Mouse (Mus musculus) kidney, adult 8-10 months (tissue): ENCODE data around the gene Slc23a2.
A peak's percentile ranks its signal among the peaks of the same experiment; 100 is the strongest.

ENCODE experiments used
- DNase-seq, 2 experiments: peaks; one replicate each; pipeline ENCODE4 v3.0.0; 2022

The Slc23a2 gene

DNA sequence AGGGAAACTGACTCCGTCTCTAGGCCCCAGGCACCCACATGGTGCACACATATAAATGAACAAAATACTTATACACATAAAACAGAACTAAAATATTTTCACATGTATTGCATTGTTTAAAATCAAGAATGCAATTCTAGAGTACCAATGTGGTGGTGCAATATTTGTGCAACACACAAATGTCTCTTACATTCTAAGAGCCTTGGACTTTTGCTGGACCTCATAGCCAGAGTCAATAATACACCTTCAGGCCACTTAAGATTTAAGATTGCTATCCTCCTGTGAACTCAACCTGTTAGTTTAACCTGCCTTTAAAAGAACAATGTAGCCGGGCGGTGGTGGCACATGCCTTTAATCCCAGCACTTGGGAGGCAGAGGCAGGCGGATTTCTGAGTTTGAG lies 98.2 kb downstream of the Slc23a2 start:
- DNase-seq = no peak

DNA sequence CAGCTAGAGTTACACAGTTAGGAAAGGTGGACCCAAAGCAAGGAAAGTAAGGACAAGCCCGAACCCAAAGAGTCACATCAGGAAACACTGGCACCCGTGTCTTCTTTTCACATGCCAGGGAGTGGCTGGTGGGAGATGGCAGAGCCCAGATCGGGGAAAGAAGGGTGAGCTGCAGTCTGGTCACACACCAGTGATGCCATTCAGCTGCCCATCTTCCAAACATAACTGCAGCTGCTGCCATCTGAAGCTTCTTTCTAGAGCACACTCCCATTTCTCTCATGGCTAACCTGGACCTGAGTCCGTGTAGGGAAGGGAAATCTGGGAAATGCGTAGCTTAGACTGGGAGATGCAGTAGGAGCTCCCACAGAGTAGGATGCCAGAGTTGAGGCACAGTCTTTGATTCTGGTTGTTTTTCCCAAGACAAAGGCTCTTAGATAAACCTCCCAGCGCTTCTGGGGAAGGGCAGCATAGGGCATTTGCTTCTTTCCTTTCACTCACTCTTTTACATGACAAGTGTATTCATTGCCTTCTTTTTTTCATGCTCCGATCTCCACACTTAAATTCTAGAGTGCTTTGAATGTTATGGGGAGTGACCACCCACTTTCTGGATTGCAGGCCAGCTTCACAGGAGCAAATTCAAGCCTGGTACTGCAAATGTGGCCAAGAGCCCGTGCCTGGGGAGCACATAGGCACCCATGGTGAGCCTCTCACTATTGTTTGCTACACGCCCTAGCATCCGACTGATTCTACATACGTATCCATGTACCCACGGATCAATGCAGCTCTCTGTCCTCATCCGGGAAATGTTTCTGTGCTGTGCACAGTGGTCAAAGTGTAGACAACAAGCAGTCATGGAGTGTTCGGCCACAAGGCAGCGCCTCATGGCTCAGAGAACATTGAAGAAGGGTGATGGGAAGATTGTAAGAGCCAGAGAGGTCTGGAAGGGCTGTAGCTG lies 100.3 kb downstream of the Slc23a2 start:
- DNase-seq = no peak

DNA sequence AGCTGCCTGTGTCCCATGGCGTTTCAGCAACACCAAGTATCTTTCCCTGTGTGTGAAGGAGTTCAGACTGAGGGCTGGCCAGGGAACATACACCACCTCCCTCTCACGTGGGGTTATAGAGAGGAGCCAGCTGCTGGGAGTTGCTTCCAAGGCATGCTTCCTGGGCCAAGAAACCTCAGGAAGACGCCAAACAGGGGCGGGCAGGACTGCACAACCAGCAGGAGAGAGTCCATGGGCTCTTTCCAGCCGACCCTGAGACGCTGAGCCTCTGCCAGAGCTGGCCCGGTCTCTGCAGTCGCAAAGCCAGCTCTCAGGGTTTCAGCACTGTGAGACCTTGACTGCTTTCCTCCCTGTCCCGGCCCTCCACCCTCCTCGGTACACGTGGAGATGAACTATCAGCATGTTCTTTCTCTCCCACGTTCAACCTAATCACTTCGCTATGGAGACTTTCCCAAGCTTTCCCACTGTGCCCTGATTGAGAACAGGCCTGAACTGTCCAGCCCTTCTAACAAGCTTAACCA lies 101.7 kb downstream of the Slc23a2 start:
- peak; percentile 68 to 70 for DNase-seq

DNA sequence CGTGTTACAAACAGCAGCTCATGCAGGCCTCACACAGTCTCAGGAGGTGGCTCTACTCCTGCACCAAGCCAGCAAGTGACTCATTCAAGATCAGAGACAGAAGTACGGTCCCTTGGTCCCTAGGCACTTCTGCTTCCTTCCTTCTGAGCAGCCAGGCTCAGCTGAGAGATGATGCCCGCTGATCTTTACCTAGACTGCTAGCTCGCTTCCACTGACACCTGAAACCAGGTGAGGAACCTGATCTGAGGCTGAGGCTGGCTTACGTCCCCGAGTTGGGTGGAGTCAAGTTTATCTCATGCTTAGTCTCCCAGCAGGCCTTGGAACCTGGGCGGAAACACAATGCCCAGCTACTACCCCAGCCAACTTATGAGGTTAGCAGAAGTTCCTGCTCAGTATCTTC lies 105.0 kb downstream of the Slc23a2 start:
- no peak for DNase-seq

DNA sequence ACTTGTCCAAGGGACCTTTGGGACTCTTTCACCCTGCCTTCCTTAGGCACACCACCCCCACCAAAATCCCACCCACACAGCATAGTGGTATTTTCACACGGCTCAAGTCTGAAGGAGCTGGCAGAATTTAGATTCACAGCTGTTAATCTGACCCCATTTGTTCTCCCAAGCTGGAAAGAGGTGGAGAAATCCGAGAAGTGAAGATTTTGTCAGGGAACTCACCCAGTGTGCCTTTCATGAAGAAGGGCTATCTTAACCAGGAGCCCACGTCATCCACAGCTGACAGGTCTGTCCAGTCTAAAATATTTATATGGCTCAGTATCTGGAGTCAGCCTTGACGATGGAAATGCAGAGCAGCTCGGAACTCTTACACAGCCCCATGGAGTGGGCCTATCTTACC lies 108.6 kb downstream of the Slc23a2 start:
- no peak for DNase-seq

DNA sequence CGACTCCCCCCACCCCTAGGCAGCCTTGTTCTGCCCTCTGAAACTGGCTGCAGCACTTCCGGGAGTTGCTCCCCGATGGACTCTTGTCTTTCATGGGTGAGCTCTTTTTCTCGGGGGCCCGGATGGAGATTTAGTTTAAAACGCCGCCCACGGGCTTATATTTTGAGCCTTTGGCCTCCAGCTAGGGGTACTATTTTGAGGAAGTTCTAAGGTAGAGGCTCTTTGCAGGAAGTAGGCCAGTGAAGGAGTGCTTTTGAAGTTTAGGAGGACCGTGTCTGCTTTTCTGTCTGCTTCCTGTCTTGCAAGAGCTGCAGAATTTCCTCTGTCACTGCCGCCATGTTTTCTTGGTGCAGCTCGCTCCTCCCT lies 109.5 kb downstream of the Slc23a2 start:
- DNase-seq = no peak

DNA sequence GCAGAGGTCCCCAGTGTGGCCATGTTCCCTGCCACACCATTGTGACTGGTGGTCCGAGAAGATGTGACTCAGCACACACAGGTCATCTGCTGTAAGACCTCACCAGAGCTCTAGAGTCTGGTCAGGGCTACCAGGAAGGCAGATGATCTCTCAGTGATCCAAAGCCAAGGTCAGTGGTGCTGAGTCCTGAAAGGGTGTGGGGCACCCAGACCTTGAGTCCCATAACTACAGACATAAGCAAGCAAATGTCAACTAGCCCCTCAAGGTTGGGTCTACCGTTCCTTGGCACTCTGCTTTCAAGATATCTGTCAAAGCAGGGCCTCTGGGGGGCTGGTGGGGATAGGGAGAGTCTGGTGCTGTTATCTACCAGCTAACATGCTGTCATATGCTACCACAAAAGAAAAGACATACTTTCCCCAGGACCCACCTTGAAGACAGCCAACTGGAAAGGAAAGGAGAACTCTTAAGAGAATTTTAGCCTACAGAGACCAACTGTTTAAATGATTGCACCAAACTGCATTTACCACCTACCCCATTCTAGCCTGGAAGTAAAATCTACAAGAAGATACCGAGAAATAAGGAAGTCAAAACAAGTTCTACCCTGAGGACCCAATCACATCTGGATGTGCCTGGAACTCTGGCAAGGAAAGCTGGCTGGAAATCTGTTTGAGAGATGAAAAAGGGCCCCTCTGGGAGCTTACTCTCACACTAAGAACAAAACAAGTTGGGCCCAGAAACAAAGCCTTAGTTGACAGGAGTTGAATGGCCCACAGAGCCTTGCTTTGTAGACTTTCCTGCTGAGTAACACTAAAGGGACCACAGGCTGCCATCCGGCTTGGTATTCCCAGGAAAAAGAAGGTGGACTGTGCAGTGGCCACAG lies 110.1 kb downstream of the Slc23a2 start:
- no peak for DNase-seq

DNA sequence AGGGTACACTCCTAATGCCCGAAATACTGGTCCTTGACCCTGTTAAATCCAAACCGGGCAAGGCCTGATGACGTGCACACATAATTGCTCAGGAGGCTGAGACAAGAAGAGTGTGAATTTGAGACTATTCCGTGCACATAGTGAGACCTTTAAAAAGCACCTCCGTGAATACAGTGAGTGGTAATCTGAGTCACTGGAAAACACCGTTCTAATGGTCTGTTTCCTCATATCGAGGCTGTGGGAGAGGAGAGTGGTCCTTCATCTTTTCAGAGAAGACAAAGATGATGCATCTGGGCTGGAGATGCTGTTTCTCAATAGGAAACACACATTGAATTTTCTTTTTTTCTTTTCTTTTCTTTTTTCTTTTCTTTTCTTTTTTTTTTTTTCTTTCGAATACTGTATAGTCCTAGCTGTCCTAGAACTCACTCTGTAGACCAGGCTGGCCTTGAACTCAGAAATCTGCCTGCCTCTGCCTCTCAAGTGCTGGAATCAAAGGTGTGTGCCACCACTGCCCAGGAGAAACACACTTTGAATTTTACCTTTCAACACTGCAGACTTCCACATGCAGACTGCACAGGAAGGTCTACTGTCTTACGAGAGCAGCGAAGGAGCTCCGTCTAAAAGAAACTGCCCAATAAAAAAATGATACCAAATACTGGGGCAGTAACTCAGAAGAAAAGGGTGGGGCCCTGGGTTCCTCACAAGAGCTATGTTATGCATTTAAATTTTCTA lies 113.4 kb downstream of the Slc23a2 start:
- no peak for DNase-seq

DNA sequence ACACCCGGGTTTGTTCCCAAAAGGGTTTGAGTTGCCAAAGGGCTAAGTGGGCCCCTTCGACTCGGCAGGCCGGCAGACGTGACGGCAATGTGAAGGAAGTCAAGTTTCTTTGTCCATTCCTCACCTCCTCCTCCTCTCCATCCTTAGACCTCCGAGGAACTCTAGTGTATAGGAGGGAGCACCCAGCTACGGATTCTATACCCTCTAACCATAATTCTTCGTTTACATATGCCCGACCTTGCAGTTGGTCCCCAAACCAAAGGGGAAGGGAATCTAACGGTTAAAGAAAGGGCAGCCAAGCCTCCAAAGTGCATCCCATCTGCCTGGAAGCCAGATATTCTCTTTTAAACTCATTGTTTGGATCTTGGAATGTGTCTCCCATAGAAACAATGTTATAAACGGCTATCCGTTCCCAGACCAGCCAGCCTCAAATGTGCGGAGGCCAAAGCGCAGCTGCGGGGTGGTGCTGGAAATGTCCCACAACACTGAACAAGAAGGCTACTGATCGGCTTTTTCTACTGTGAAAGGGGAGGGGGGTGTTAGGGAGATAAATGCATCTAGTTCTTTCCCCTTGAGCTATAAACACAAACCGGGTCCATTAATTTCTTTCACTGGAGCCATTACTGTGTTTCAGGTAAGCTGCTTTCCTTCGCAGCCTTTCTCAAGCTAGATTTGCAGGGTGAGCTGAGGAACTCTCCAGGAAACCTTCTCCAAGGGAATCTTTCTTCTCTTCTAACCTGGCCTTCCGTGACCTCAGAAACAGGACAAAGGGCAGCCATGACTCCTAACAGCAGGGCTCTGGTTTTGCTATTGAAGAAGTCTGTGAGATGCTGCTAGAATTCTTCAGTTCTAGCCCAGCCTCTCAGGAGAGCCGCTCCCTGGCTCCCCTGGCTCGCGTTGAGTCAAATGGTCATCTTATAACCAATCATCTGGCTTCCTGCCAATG lies 114.2 kb downstream of the Slc23a2 start:
- peak; percentile 13 to 17 for DNase-seq

DNA sequence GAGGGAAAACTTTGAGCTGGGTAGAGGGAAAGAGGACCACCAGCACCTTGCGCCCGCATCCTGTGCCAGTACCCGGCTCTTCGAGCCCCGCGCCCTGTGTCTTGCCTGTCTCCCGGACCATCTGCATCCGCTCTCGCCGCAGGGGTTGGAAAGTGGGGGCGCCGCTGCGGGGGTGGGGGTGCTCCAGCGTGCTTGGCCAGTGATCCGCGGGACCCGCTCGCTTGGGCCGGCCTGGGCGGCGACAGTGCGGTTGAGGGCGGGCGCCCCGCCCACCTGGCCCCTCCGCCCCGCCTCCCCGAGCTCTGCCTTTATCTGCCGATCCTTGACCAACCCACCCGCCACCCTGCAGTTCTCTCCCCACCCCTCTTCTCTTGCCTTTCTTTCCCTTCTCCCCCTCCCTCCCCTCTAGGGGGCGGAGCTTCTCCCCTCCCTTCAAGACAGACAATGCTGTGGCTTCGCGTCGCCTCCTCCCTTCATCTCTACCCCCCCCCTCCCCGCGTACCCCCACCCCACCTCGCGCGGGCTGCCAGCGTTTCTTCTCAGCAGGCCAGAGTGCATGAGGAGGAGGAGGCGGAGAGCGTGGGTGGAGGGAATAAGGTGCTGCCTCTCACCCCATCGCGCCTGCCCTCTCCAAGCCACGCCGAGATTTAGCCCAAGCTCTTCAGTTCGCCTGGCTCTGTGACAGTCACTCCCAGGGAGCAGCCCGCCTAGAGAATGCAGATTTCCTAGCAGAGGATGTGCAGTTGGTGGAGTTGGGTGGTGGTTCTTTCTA lies 115.1 kb downstream of the Slc23a2 start, which contains the start of gene Rassf2:
Gene Rassf2 (minus strand): TSS at position 613 of the 772 bp plus-strand sequence.
- DNase-seq = peak; percentile 39 to 47

DNA sequence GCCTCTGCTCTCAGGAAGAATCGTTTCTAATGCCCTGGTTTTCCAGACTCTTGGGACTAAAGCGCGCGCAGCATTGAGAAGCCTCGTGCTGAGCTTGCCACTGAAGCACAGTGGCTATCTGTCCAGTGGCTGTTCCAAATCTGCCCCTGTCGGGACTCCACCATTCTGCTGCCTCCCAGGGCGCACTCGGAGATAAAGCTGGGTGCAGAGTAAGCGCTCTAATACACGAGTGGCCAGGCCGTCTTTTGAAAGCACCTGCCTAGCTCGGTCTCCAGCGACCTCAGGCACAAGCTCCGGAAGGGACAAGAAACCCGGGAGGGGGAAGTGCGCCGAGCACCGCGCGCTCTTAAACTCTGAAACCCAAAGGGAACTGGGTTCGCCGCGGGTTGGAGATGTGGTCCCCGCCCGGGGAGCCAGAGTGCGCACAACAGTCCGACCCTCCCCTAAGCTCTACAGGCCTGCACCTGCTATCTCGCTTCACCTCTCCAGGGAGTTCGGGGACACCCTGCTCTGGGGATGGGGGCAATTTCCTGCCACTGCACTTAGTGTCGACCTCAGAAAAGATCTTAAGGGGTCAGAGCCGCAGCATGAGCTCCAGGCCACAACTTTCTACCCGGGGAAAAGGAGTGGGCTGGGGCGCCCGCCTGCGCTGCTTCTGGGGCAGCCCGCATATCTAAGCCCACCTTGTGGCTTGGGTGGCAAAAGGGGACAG lies 115.9 kb downstream of the Slc23a2 start:
- DNase-seq = peak in 1 of 2 experiments; percentile 25

DNA sequence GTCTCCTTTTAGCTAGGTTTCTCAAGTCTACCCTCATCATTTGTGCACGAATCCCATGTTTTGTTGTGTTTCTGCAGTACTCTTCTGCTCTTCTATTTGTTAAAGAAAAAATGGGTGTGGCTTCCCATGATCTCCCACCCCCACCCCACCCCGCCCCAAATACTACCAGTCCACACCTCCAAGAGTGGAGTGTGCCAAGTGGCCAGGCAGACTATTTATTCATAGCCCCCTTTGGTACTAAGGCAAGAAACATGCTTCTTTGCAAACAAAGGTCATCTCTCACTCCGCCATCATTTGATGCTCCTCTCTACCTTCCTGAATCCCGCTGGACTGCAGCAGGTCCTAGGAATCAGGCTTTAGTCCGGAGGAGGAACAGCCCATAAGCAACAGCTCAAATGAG lies 116.8 kb downstream of the Slc23a2 start:
- DNase-seq = no peak

DNA sequence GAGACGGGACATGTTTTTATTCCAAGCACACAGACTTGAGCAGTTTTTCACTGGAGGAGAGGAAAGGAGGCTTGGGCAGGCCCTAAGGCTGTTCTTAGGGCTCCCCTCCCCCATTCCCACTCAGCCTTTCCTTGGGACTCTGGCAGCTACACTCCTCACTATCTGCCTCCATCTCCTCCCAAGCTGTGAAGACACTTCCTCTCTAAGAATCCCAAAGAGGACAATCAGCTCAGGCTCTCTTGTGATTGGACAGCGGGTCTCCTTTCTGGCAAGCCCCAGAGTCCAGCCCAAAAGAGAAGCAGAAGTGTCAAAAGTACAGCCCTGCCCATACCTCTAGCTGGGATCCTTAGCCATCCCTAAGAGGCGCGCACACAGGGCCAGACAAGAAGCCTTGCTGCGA lies 117.5 kb downstream of the Slc23a2 start:
- no peak for DNase-seq

DNA sequence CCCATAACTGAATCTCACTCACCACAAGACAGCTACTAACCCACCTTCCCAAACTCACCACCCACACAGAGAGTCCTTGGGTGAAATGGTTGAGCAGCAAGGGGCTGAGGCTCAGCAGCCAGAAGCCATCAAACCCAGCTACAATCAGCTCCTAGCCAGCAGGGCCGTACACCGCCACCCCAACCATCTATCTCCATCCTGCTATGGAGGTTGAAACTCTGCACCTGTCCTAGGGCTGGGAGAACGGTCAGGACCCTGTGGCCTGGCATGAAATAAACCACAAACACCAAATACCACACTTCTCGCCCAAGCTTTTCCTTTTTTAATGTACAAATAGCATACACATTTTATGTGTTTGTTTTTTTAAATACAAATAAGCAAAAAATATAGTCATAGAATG lies 120.9 kb downstream of the Slc23a2 start:
- no peak for DNase-seq

DNA sequence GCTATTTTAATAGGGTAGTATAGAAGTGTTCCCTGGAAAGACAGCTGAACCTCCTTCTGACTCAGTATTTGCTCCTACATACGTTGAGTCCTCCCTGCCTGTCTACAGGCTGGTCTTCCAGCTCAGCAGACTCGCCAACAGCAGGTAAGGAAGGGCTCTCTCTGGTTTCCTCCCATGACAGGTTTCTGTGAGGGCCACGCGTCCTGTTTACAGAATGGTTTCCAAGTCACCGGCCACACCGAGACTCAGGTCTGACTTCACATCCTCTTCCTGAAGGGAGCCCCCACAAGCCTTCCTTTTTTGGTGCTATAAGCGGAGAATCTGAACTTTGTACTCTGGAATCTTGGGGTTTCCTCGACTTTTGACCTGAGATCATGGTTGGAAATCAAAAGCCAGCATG lies 122.3 kb downstream of the Slc23a2 start:
- no peak for DNase-seq

DNA sequence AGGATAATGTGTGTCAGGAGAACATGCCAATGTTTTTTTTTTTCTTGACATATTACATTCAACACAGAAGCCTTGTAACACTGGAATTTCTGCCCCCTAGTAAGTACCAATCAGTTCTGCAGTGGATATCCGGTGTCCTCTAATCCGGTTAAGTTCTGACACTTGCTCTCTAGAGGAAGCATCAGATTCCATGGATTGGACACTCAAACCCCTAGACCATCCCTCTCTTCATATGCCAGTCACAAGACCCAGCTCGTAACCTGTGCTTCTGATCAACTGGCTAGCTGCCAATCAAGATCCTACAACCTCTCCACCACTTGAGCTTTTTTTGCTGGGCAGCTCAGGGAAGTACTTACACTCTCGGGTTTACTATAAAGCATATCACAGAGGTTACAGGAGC lies 123.3 kb downstream of the Slc23a2 start:
- DNase-seq = no peak

DNA sequence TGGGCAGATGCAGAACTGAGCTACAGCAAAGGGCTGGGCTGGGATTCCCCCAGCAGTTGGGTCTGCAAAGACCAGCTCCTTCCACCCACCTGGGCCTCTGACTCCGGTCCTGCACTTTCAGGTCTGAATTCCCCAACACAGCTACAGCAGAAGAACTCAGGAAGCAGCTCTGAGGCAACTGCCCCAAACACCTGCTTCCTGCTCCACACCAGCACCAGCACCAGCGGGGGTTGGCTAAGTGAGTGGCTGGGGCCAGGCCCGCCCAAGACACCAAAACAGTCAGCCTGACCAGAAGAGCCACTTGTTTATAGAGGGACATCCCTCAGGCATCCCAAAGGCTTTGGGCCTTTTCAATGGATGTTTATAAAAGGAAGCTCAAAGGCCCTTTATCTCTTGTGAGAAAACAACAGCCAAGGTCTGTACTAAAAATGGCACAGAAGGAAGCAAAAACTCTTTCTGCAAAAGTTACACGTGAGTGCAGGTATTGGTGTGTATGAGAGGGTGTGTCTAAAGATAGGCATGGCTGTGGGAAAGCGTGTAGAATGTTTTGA lies 123.8 kb downstream of the Slc23a2 start:
- no peak for DNase-seq

DNA sequence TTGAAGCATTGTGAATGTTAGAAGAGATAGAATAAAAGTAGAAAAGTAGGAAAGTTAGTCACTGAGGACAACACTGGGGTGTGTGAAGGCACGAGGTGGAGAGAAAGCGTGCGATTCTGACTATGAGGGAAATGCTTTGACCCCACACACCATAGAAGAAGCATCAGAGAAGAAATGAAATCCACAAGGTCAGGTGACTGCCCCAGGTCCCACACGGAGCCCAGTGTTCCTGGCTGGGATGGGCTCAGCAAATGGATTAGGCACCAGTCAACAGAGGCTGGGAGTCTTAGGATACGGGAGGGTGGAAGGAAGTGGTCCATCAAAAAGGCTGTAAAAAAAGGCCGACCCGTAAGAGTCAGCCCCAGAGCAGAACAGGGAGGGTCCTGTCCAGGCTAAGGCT lies 124.5 kb downstream of the Slc23a2 start:
- no peak for DNase-seq

DNA sequence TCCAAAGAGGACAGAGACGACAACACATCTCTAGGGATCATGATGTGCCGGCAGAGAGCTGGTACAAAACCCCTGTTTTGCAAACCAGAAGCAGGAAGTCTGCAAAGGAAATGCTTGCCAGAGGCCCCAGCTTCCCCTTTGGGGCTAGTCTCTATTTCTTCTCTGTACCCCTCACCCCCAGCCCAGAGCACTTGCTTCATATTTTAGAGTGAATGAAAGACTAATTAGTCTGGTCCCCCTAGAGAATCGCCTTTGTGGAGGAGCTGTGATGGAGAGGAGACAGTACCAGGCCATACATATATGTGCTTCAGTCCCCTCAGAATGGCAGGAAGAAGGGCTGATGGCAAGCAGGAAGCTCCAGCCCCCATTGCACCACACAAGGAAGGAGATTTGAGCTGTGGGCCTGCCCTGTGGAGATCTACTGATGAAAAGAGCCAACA lies 125.5 kb downstream of the Slc23a2 start:
- DNase-seq = no peak

DNA sequence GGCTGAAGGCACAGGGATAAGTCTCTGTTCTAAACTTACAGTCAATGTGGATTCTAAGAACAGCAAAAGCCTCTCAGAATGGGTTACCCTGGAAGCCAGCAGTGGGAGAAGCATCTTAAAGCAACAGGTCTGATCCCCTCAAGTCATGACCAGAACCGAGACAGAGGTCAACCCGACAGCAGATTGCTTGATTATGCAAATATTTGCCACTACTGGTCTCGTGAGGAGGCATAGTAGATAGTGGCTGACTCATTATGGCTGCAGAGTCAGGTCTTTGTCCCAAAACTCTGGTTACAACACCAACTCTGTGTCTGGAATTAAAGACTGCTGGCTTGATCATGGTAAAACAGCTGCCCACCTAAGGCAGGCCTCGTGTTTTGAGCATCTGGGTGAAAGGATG lies 126.8 kb downstream of the Slc23a2 start:
- no peak for DNase-seq
